Mouse (Mus musculus): ENCODE measurements at regions not wholly inside any gene's neighbourhood (a gene's known extent, or its start where the extent isn't known, plus 50 kb on each side); places are given as distances from the start of the nearest gene placed in this dataset.

DNA sequence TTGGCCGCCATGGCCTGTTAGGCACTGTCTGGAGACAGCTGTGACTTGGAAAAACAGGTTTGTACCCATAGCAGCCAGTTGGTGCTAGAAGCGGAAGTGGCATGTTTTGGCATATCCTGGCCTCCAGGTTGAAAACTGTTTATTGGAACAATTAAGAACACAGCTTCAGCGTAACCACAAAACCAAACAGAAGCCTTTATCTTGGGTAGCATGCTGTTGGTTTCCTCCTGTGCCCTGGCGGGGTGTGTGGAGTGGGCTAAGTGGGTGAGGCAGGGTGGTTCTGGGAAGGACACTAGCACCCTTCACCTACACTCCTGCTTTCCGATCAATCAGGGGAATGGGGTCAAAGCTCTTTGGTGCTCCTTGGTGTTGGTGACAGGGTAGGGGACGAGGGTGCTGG, 114.4 kb upstream of the Haao start:
- TF ChIP-seq CTCF (IDR thresholded peaks at IDR 0.05; ENCODE audit: borderline replicate concordance, insufficient read depth, low read length) (no peak), POLR2A (IDR thresholded peaks at IDR 0.05; ENCODE audit: low read depth, low read length) (no peak)

All from embryonic fibroblast, embryonic 13.5 days (primary cell).